Mouse (Mus musculus): Measurements from ENCODE around the gene Zfp13.
A peak's percentile ranks its signal among the peaks of the same experiment; 100 is the strongest.
"Not testable (repeated sequence)": the region's sequence is repeated elsewhere in the genome, so short reads cannot be mapped to it uniquely, and the experiment has no call there.

Gene Zfp13

GRCm38 (mm10) chr17:23550188-23550791 lies 49.0 kb downstream of the Zfp13 start:
- DNase-seq (ENCODE audit: low spot score in 2 of 2): peak; percentile 81 to 92

GRCm38 (mm10) chr17:23549441-23549840 lies 49.8 kb downstream of the Zfp13 start:
- peak in 1 of 2 experiments; percentile 22 for DNase-seq (ENCODE audit: low spot score in 2 of 2)

- peak; percentile 44 to 81 for DNase-seq (ENCODE audit: low spot score in 2 of 2)
Observed at GRCm38 (mm10) chr17:23548615-23549014, 50.7 kb downstream of the Zfp13 start.

- no peak for DNase-seq (ENCODE audit: low spot score in 2 of 2)
Observed at GRCm38 (mm10) chr17:23547681-23548443, 51.4 kb downstream of the Zfp13 start.

- DNase-seq (ENCODE audit: low spot score in 2 of 2): peak; percentile 67 to 85
Observed at GRCm38 (mm10) chr17:23546702-23547505, 52.4 kb downstream of the Zfp13 start.

- DNase-seq (ENCODE audit: low spot score in 2 of 2): peak; percentile 57 to 74
Observed at GRCm38 (mm10) chr17:23546333-23546701, 53.0 kb downstream of the Zfp13 start.

GRCm38 (mm10) chr17:23545841-23546240 lies 53.4 kb downstream of the Zfp13 start:
- DNase-seq (ENCODE audit: low spot score in 2 of 2): peak in 1 of 2 experiments; percentile 5

GRCm38 (mm10) chr17:23544766-23545165 lies 54.5 kb downstream of the Zfp13 start:
- peak in 1 of 2 experiments; percentile 3 for DNase-seq (ENCODE audit: low spot score in 2 of 2)

- no peak for DNase-seq (ENCODE audit: low spot score in 2 of 2)
Observed at GRCm38 (mm10) chr17:23543983-23544382, 55.3 kb downstream of the Zfp13 start.

GRCm38 (mm10) chr17:23543325-23543724 lies 56.0 kb downstream of the Zfp13 start:
- no peak for DNase-seq (ENCODE audit: low spot score in 2 of 2)

- DNase-seq (ENCODE audit: low spot score in 2 of 2): no peak
Observed at GRCm38 (mm10) chr17:23542835-23543234, 56.5 kb downstream of the Zfp13 start.

GRCm38 (mm10) chr17:23542004-23542720 lies 57.1 kb downstream of the Zfp13 start:
- peak; percentile 4 to 9 for DNase-seq (ENCODE audit: low spot score in 2 of 2)

- DNase-seq (ENCODE audit: low spot score in 2 of 2): peak; percentile 4 to 34
Observed at GRCm38 (mm10) chr17:23540605-23541475, 58.4 kb downstream of the Zfp13 start.

- DNase-seq (ENCODE audit: low spot score in 2 of 2): no peak
Observed at GRCm38 (mm10) chr17:23540106-23540505, 59.2 kb downstream of the Zfp13 start.

GRCm38 (mm10) chr17:23539608-23540007 lies 59.7 kb downstream of the Zfp13 start:
- no peak for DNase-seq (ENCODE audit: low spot score in 2 of 2)

GRCm38 (mm10) chr17:23538299-23539015 lies 60.8 kb downstream of the Zfp13 start:
- peak; percentile 3 to 11 for DNase-seq (ENCODE audit: low spot score in 2 of 2)

- DNase-seq (ENCODE audit: low spot score in 2 of 2): no peak
Observed at GRCm38 (mm10) chr17:23537554-23538255, 61.6 kb downstream of the Zfp13 start.

GRCm38 (mm10) chr17:23535046-23535788 lies 64.1 kb downstream of the Zfp13 start:
- DNase-seq (ENCODE audit: low spot score in 2 of 2): not testable (repeated sequence)

All from frontal cortex, postnatal 10 days (tissue).